Mouse (Mus musculus) monocyte, adult 59 days (primary cell): ENCODE measurements around the gene Atox1. TPM values are rescaled to one million over a fixed set of nuclear protein-coding genes. Genes with fewer than 3 reads are reported as not detected.

Source experiments
- total RNA-seq, 2 experiments: library from RNA; stranded (reverse); gene quantifications; one replicate each; pipeline ENCODE4 v1.2.4; 2023

Gene Atox1
- 100 to 1,000 TPM; 378 to 402 TPM for total RNA-seq

DNA sequence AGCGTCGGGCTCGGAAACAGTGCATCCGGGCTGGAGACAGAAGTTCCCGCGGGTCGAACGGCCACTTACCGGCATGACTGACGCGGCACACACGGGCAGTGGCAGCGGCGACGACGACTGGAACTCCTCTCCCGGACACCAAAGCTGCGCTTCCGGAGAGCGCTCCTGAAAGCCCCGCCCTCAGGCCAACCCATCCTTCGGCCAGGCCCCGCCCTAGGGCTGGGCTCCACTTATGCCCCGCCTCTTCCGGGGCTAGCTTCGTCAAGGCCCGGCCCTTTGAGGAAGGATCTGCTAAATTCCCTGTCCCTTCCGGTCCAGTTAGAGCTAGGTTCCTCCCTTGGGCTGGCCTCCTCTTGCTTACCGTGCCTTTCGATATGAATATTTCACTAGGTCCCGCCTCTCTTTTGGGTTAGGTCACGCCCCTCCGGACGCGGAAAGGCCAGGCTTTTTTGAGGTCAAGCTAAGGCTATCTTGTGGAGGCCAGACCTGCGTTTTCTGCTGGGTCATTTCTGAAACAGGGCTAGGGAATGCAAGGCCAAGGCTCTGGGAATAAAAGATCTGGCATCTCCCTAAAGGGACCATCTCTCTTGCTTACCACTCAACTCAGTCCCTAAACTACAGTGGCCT lies at the start of gene Atox1:
Gene Atox1, minus strand, starts transcription at position 221 of the 627 bp plus-strand sequence.

DNA sequence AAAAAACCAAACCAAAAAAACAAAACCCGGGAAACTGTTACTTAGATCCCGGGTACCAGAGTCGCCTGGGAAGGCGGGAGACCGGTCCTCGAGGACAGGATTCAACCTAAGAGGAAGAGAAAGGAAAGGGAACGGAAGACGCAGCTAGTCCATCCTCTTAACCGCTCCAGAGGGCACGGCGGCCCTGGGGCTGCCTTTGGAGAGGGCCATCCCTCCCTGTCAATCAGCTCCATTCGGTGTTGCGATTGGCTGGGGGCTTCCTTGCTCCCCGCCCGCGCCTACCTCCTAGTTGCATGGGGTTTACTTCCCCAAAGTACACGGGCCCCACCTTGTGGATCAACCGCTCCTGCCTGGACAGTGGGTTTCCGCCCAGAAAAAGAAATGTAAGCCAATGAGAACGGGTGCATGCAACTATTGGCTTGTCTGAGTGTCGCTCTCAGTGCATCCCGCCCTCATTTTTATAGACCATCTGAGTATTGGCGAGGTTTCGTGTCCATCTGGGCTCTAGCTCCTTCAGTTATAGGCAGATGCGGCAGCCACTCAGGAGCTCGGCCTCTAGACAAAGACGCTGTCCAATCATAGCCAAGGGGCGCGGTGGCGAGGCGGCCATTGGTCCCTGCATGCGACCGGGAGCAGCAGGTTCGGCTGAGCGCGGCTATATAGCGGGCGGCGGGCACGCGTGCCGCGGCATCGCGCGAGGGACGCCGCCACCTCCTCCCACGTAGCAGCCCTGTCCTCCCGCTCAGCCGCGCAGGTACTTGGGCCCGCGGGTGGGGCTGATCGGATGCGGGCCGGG lies 8.2 kb upstream of the Atox1 start, which contains the start of gene G3bp1:
Gene G3bp1, plus strand, starts transcription at position 638 of the 796 bp plus-strand sequence.

DNA sequence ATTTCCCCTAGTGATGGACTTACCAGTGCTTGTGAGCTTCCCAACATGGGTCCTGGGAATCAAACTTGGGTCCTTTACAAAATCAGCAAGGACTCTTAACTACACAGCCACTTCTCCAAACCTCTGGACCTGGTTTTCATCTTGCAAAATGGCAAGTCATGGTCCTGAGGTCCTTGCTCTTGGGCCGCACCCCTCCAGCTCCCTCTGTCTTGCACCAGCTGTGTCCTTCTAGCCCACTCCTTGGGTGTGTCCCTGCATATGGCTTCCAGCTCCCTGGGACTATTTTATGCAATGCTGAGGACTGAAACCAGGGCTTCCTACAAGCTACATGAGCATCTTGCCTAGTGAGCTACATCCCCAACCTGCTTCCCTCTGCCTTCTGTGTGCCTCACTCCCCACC lies 38.1 kb downstream of the Atox1 start, which contains the start of gene Sparc:
Gene Sparc, minus strand, starts transcription at position 206 of the 400 bp plus-strand sequence.

Other genes starting within 250 kb of the Atox1 start
- gene Fat2, start 124.7 kb downstream of the Atox1 start, total RNA-seq: 10 to 100 TPM in 1 of 2 experiments, 1 to 10 TPM in 1; 7.3 to 11.1 TPM
- 1 to 10 TPM; 3.7 to 4.1 TPM for gene Sparc, start 38.1 kb downstream of the Atox1 start, total RNA-seq
- gene G3bp1, start 8.4 kb upstream of the Atox1 start, total RNA-seq: 10 to 100 TPM; 51.5 to 67.0 TPM
- not detected for gene Glra1, start 147.0 kb upstream of the Atox1 start, total RNA-seq